Mouse (Mus musculus): ENCODE measurements around the gene Batf. TPM values are rescaled to one million over a fixed set of nuclear protein-coding genes. Genes with fewer than 3 reads are reported as not detected.
"Not testable (repeated sequence)": the region's sequence is repeated elsewhere in the genome, so short reads cannot be mapped to it uniquely, and the experiment has no call there.

Batf gene
- polyA plus RNA-seq, 1 experiment from 2014 or later = 0.36 TPM

DNA sequence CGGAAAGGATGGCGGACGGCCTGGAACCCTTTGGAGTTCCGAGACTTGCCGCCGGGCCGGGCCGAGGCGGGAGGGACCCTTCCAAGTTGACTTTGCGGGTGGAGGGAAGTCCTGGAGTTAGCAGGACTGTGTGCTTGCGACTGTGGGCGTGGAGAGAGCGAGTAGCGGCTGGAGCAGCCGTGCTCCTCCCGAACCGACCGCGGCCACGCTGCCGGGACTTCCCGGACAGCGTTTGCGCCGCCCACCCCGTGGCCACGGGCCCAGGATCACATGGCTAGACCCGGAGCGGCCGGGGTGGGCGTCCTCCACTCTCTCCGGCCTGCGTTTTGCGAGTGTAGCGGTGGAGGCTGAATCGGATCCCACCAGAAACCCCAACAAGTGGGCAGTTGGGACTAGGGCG lies 11.7 kb downstream of the Batf start:
- not testable (repeated sequence) for H3K9ac ChIP-seq (replicated peaks; ENCODE audit: low read depth, low read length); H3K36me3 ChIP-seq (ENCODE audit: control insufficient read depth, insufficient read depth, low read length); H3K9me3 ChIP-seq (ENCODE audit: control insufficient read depth, low read length); H3K4me3 ChIP-seq (ENCODE audit: low read depth, low read length); H3K27ac ChIP-seq (ENCODE audit: low read depth, low read length); H3K27me3 ChIP-seq (ENCODE audit: control insufficient read depth, insufficient read depth, low read length); H3K4me1 ChIP-seq (ENCODE audit: control insufficient read depth, insufficient read depth, low read length)
- H3K4me2 ChIP-seq (ENCODE audit: low read depth, low read length) = peak overlapping the region; percentile 24; the same call in 1 of the 2 replicates
- ATAC-seq (ENCODE audit: low read depth) = peak; percentile 63; the same call in 1 of the 2 replicates
- 20% methylated on average over 10 of the region's 37 CpGs for WGBS

DNA sequence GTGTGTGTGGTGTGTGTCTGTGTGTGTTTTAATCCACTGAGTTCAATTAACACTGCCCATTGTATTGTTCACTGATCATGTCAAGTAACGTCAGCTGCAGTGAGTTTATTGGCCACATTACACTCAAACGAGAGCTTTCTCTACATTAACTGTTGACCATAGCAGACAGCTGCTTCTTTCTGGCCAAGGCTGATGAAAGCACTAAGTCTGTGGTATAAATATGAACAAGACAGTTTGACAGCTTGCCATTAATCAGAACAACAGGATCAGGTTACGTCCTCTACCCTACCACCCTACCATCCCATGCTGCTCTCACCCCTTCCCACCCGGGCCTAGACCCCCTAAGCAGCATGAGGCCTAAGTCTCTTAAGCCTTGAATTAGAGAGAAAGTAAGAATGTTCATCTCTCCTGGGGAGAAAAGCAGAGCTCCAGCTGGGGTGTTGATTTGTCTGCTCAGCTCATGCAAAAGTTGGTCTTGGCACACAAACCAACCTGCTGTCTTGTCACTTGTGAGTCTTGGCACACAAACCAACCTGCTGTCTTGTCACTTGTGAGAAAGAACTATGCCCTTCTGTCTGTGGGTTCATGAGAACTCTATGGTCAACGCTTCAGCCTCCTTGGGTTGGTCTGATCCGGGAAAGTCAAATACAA lies 13.8 kb downstream of the Batf start:
- no peaks in the 10 kb centered on the region for H3K36me3 ChIP-seq (ENCODE audit: control insufficient read depth, insufficient read depth, low read length)
- no peaks in the 10 kb centered on the region for H3K27me3 ChIP-seq (ENCODE audit: control insufficient read depth, insufficient read depth, low read length)
- 67% methylated on average over 6 of the region's 6 CpGs for whole genome bisulfite sequencing
- no peak overlapping the region for H3K9ac ChIP-seq (replicated peaks; ENCODE audit: low read depth, low read length)
- ATAC-seq (ENCODE audit: low read depth) = no peak
- H3K4me2 ChIP-seq (ENCODE audit: low read depth, low read length) = no peak overlapping the region
- no peak overlapping the region for H3K4me3 ChIP-seq (ENCODE audit: low read depth, low read length)
- H3K27ac ChIP-seq (ENCODE audit: low read depth, low read length) = no peak overlapping the region
- no peaks in the 10 kb centered on the region for H3K9me3 ChIP-seq (ENCODE audit: control insufficient read depth, low read length)
- no peaks in the 10 kb centered on the region for H3K4me1 ChIP-seq (ENCODE audit: control insufficient read depth, insufficient read depth, low read length)

DNA sequence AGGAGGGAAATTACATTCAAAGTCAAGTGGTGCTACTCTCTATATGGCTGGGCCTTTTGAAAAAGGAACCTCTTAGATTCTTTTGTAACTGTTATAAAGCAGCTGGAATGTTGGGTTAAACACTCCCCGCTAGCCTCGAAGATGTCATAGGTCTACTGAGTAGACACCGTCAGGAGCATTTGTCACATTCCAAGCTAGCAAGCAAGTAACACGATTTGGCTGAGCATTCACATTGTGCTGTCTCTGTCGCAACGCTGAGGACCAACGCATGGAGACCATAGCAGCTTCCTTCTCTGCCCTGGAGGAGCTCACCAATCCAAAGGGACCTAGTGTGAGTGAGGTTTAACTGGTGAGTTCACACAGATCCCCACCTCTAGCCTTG lies 14.4 kb downstream of the Batf start:
- no peaks in the 10 kb centered on the region for H3K9me3 ChIP-seq (ENCODE audit: control insufficient read depth, low read length)
- no peak for ATAC-seq (ENCODE audit: low read depth)
- no peaks in the 10 kb centered on the region for H3K36me3 ChIP-seq (ENCODE audit: control insufficient read depth, insufficient read depth, low read length)
- no peak overlapping the region for H3K9ac ChIP-seq (replicated peaks; ENCODE audit: low read depth, low read length)
- no peak overlapping the region for H3K27ac ChIP-seq (ENCODE audit: low read depth, low read length)
- 83% methylated on average over 7 of the region's 7 CpGs for WGBS
- no peaks in the 10 kb centered on the region for H3K27me3 ChIP-seq (ENCODE audit: control insufficient read depth, insufficient read depth, low read length)
- no peaks in the 10 kb centered on the region for H3K4me1 ChIP-seq (ENCODE audit: control insufficient read depth, insufficient read depth, low read length)
- H3K4me2 ChIP-seq (ENCODE audit: low read depth, low read length) = no peak overlapping the region
- H3K4me3 ChIP-seq (ENCODE audit: low read depth, low read length) = no peak overlapping the region

DNA sequence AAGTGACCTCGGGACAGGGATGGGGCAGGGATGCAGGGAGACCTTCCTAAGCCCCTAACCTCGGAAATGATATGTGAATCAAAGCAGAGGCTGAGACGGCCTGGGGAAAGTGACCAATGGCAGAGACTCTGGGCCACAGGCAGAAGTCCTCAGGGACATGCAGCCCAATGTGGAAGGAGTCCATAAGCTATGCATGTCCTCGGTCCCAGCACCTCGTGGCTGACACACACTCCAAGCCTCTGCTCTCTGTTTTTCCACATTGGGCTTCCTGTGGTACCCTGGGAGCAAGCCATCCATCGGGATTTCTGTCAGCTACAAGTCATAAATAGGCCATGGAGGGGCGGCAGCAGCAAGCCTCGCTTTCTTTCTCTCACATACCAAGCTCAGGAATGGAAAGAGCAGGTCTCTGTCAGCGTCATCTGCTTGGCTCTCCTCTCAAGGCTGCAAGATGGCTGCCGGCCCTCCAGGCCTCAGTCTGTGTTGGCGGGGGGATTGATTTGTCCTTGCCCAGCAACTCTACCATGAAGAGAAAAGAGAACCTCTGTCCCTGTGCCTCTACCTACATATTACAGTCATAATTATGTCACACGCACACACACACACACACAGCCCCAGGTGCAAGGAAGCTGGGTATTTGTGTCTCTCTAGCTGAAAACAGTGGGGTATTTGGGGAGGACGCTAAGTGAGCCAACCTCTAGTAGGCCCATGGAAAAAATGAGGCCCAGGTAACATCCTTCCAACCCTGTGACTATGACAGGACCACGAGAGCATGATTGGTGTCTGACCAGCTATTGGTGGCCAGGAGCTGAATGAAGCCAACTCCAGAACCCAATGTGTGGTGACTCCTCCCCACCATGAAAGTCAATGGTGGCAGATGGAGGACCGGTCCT lies 15.9 kb downstream of the Batf start:
- Histone ChIP-seq H3K27me3 (ENCODE audit: control insufficient read depth, insufficient read depth, low read length) (no peaks in the 10 kb centered on the region), H3K4me2 (ENCODE audit: low read depth, low read length) (no peak overlapping the region), H3K36me3 (ENCODE audit: control insufficient read depth, insufficient read depth, low read length) (no peaks in the 10 kb centered on the region), H3K9me3 (ENCODE audit: control insufficient read depth, low read length) (no peaks in the 10 kb centered on the region), H3K4me1 (ENCODE audit: control insufficient read depth, insufficient read depth, low read length) (no peaks in the 10 kb centered on the region), H3K27ac (ENCODE audit: low read depth, low read length) (no peak overlapping the region), H3K9ac (replicated peaks; ENCODE audit: low read depth, low read length) (no peak overlapping the region), H3K4me3 (ENCODE audit: low read depth, low read length) (no peak overlapping the region)
- ATAC-seq (ENCODE audit: low read depth) = no peak
- WGBS = 80% methylated on average over 15 of the region's 15 CpGs

DNA sequence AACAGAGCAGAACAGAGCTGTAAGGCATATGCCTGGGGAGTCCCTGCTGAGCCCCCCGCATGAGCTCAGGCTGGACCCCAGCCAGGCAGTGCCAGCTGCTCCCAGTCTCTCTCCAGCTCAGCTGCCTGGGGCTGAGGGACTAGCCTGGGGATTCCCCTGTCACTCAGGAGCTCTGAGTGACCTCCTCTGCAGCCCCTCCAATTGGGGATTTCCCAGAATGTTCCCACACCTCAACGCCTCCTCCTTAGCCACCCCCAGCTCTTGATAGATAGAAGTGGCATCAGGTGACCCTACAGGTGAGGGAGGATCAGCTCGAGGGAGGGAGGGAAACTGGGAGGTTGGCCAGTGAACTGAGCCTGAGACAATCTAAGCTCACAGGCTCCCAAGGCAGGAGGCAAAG lies 17.0 kb downstream of the Batf start:
- Histone ChIP-seq H3K27me3 (ENCODE audit: control insufficient read depth, insufficient read depth, low read length) (no peaks in the 10 kb centered on the region), H3K9me3 (ENCODE audit: control insufficient read depth, low read length) (no peaks in the 10 kb centered on the region), H3K36me3 (ENCODE audit: control insufficient read depth, insufficient read depth, low read length) (no peaks in the 10 kb centered on the region), H3K4me3 (ENCODE audit: low read depth, low read length) (no peak overlapping the region), H3K4me2 (ENCODE audit: low read depth, low read length) (no peak overlapping the region), H3K9ac (replicated peaks; ENCODE audit: low read depth, low read length) (no peak overlapping the region), H3K27ac (ENCODE audit: low read depth, low read length) (no peak overlapping the region), H3K4me1 (ENCODE audit: control insufficient read depth, insufficient read depth, low read length) (no peaks in the 10 kb centered on the region)
- WGBS = 66% methylated on average over 3 of the region's 3 CpGs
- ATAC-seq (ENCODE audit: low read depth) = no peak

DNA sequence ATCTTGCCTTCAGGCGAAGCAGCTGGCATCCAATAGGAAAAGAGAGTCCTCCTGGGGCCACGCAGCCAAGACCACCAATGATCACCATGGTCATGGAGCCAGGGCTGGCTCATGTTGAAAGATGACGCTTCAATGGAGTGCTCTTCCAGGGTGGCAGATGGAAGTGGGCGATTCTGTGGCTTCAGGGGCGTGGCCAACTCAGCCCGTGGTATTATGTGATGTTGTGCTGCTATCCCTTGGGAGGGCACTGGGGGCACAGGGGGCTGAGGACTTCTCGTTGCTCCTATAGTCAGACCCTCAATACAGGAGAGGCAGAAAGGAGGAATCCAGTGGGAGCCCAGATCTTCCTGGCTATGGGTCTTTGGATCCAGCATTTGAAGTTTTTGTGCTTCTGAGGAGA lies 18.1 kb downstream of the Batf start:
- H3K4me1 ChIP-seq (ENCODE audit: control insufficient read depth, insufficient read depth, low read length) = no peaks in the 10 kb centered on the region
- H3K9ac ChIP-seq (replicated peaks; ENCODE audit: low read depth, low read length) = no peak overlapping the region
- H3K9me3 ChIP-seq (ENCODE audit: control insufficient read depth, low read length) = no peaks in the 10 kb centered on the region
- H3K27ac ChIP-seq (ENCODE audit: low read depth, low read length) = no peak overlapping the region
- no peak overlapping the region for H3K4me3 ChIP-seq (ENCODE audit: low read depth, low read length)
- no peak overlapping the region for H3K4me2 ChIP-seq (ENCODE audit: low read depth, low read length)
- no peak for ATAC-seq (ENCODE audit: low read depth)
- 61% methylated on average over 7 of the region's 7 CpGs for WGBS
- no peaks in the 10 kb centered on the region for H3K27me3 ChIP-seq (ENCODE audit: control insufficient read depth, insufficient read depth, low read length)
- no peaks in the 10 kb centered on the region for H3K36me3 ChIP-seq (ENCODE audit: control insufficient read depth, insufficient read depth, low read length)

DNA sequence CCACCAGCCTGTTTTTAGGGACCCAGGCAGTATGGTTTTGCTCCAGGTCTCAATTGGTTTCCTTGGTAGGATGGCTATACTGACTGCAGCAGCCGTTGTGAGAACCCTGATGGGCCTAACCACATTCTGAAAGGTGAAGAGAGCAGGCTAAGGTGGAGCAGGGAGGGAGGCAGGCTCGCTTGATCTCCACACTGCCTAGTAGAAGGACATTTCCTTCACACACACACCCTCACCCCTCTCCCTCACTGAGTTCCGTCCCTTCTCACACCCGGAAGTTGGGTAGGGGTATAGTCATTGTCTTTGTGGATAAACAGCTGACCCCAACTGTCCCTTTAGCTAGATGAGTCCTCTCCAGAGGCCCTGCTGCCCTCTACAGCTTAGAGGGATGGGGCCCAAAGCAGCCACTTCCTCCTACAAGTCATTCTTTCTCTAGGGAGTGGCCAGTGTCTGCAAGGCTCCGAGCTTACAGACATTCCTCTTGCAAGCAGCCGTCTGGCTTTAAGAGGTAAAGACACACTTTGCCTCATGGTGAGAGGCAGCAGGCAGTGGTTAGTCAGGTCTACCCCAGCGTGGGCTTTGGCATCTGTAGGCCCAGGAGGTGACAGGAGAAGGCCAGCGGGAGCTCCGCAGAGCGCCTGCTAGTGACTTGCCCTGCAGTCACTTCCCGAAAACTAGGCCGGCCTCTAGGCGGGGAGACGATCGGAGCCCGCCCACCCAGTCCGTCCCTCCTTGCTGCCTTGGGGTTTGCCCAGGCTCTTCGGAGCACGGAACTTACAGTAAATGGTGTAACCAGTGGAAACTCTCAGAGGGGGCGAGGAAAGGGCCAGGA lies 18.7 kb downstream of the Batf start:
- H3K27me3 ChIP-seq (ENCODE audit: control insufficient read depth, insufficient read depth, low read length) = no peaks in the 10 kb centered on the region
- ATAC-seq (ENCODE audit: low read depth) = peak; percentile 28
- H3K4me2 ChIP-seq (ENCODE audit: low read depth, low read length) = peak overlapping the region; percentile 38
- peak overlapping the region; percentile 21; the same call in 1 of the 2 replicates for H3K4me3 ChIP-seq (ENCODE audit: low read depth, low read length)
- WGBS = 11% methylated on average over 20 of the region's 20 CpGs
- no peak overlapping the region for H3K27ac ChIP-seq (ENCODE audit: low read depth, low read length)
- peak overlapping the region; percentile 28; the same call in 1 of the 2 replicates for H3K9ac ChIP-seq (replicated peaks; ENCODE audit: low read depth, low read length)
- no peaks in the 10 kb centered on the region for H3K36me3 ChIP-seq (ENCODE audit: control insufficient read depth, insufficient read depth, low read length)
- H3K9me3 ChIP-seq (ENCODE audit: control insufficient read depth, low read length) = no peaks in the 10 kb centered on the region
- H3K4me1 ChIP-seq (ENCODE audit: control insufficient read depth, insufficient read depth, low read length) = no peaks in the 10 kb centered on the region

DNA sequence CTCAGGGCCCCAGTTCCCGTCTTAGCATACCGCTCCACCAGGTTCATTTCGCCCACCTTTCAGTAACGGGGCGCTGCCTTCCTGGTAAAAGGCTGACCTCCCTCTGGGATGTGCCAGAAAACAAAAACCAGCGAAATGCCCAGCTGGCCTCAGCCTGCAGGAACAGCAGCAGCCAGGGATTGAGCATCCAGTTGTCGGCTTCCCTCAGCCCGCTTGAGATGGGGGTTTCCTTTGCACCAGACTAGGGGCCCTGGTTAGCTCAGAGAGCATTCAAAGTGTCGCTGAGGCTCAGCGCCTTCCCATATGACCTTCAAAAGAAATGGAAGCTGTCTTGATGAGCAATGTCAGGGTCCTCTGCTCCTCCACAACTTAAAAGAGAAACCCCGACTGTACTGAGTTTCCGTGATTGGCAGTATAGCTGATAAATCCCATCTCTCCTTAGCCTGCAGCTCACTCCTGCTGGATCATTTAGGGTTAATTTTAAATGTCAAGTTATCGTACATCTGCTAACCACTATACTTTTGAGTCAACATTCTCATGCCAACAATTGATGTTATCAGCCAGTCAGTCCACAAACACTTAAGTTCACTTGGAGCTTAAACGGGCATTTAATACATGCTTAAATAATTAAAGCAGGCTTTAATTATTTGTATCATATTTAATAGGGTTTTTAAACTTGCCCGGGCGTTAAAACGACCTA lies 19.5 kb downstream of the Batf start:
- Histone ChIP-seq H3K4me3 (ENCODE audit: low read depth, low read length) (peak overlapping the region; percentile 21; the same call in 1 of the 2 replicates), H3K9ac (replicated peaks; ENCODE audit: low read depth, low read length) (peak overlapping the region; percentile 28; the same call in 1 of the 2 replicates), H3K9me3 (ENCODE audit: control insufficient read depth, low read length) (no peaks in the 10 kb centered on the region), H3K27ac (ENCODE audit: low read depth, low read length) (no peak overlapping the region), H3K36me3 (ENCODE audit: control insufficient read depth, insufficient read depth, low read length) (no peaks in the 10 kb centered on the region), H3K4me1 (ENCODE audit: control insufficient read depth, insufficient read depth, low read length) (no peaks in the 10 kb centered on the region), H3K27me3 (ENCODE audit: control insufficient read depth, insufficient read depth, low read length) (no peaks in the 10 kb centered on the region), H3K4me2 (ENCODE audit: low read depth, low read length) (peak overlapping the region; percentile 38)
- WGBS = 24% methylated on average over 17 of the region's 17 CpGs
- no peak for ATAC-seq (ENCODE audit: low read depth)
